21 mouse cellular contexts compared by ENCODE assay signal in the genomic region with DNA sequence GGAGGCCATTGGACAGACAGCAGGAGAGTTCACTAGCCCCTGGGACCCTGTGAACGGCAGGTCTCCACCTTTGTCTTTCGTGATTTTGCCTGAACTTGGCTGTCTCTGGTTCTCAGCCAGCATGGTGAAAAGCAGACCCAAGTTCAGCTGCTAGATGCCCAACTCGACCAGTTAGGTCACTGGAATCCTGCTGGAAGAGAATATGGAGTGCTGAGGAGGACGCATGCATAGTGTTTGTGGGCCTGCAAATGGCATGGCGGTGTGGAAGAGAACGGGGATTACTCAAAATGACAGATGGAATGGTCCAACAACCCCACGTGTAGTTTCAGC. TPM values are rescaled to one million over a fixed set of nuclear protein-coding genes. Genes with fewer than 3 reads are reported as not detected.
A peak's percentile ranks its signal among the peaks of the same experiment; 100 is the strongest.
DNase-seq lines count a peak whose midpoint lies in the region; ATAC-seq and TF ChIP-seq lines count a peak whose summit lies in the region.
"Had no signal": no experiment of that assay in that cellular context is flagged by ENCODE, and none has a peak within 500 bp of the region (broad histone marks: within the 10 kb centered on the region; RNA-seq: fewer than 3 reads in every experiment).

No protein-coding gene starts in this region.

- no peak for TF ChIP-seq EP300 in heart, adult 2 months (IDR thresholded peaks at IDR 0.05; ENCODE audit: insufficient read depth, low read depth, low read length)
- peak; percentile 57; the same call in 1 of the 2 replicates for TF ChIP-seq EP300 in ES-Bruce4 (IDR thresholded peaks at IDR 0.05; ENCODE audit: insufficient read depth, low read depth, low read length)

- H3K9ac ChIP-seq in heart, adult 2 months (ENCODE audit: low read depth, low read length): no peak overlapping the region
- no peak overlapping the region for H3K9ac ChIP-seq in heart, embryonic 16.5 days (ENCODE audit: low read length)
- no peak overlapping the region for H3K9ac ChIP-seq in lung, embryonic 14.5 days
- no peak overlapping the region for H3K9ac ChIP-seq in ES-Bruce4 (ENCODE audit: low read depth, poor library complexity, severe bottlenecking)
- H3K9ac ChIP-seq: kidney, embryonic 15.5 days; limb, embryonic 15.5 days; midbrain, embryonic 12.5 days; neural tube, embryonic 12.5 days had no signal

- no peak for TF ChIP-seq POLR2A in heart, adult 2 months (IDR thresholded peaks at IDR 0.05; ENCODE audit: insufficient read depth, low read depth, low read length)
- no peak for TF ChIP-seq POLR2A in ES-Bruce4 (IDR thresholded peaks at IDR 0.05; ENCODE audit: insufficient read depth, low read length)

- no peak for TF ChIP-seq CTCF in heart, adult 2 months (IDR thresholded peaks at IDR 0.05)
- TF ChIP-seq CTCF in lung, embryonic 14.5 days (IDR thresholded peaks at IDR 0.05; ENCODE audit: low read depth): no peak
- no peak for TF ChIP-seq CTCF in ES-Bruce4 (IDR thresholded peaks at IDR 0.05; ENCODE audit: low read depth, low read length)

- ATAC-seq in heart, embryonic 16.5 days (replicated peaks; ENCODE audit: extremely low read depth, insufficient read depth, low FRiP score): no peak
- no peak for ATAC-seq in lung, embryonic 14.5 days (ENCODE audit: insufficient read depth)
- ATAC-seq: hindbrain, postnatal 0 days; intestine, postnatal 0 days had no signal

- H3K36me3 ChIP-seq in heart, adult 2 months (ENCODE audit: control insufficient read depth, insufficient read depth, low read length): no peaks in the 10 kb centered on the region
- H3K36me3 ChIP-seq in heart, embryonic 16.5 days (ENCODE audit: control insufficient read depth, insufficient read depth): no peaks in the 10 kb centered on the region
- H3K36me3 ChIP-seq in lung, embryonic 14.5 days (ENCODE audit: insufficient read depth): no peaks in the 10 kb centered on the region
- no peaks in the 10 kb centered on the region for H3K36me3 ChIP-seq in ES-Bruce4 (ENCODE audit: control insufficient read depth, insufficient read depth, low read length, poor library complexity, severe bottlenecking)
- H3K36me3 ChIP-seq: forebrain, embryonic 10.5 days; kidney, embryonic 15.5 days; limb, embryonic 15.5 days; midbrain, embryonic 12.5 days; neural tube, embryonic 12.5 days had no signal

- WGBS in heart, adult 2 months: 67% methylated on average over 7 of the region's 7 CpGs
- 70% methylated on average over 7 of the region's 7 CpGs for WGBS in heart, embryonic 16.5 days
- 65% methylated on average over 7 of the region's 7 CpGs for WGBS in lung, embryonic 14.5 days

- no peaks in the 10 kb centered on the region for H3K79me2 ChIP-seq in heart, adult 2 months (replicated peaks; ENCODE audit: control insufficient read depth, insufficient read depth, low read length)

- no peak overlapping the region for H3K4me2 ChIP-seq in heart, embryonic 16.5 days (ENCODE audit: low read depth, low read length)
- H3K4me2 ChIP-seq in lung, embryonic 14.5 days: no peak overlapping the region
- H3K4me2 ChIP-seq: kidney, embryonic 15.5 days; limb, embryonic 15.5 days; midbrain, embryonic 12.5 days; neural tube, embryonic 12.5 days had no signal

- peak overlapping the region; percentile 81 for H3K27ac ChIP-seq in heart, adult 2 months
- peak overlapping the region; percentile 72 for H3K27ac ChIP-seq in heart, embryonic 16.5 days (ENCODE audit: low read length)
- H3K27ac ChIP-seq in lung, embryonic 14.5 days (ENCODE audit: low read depth): peak overlapping the region; percentile 46; the same call in 1 of the 2 replicates
- peak overlapping the region; percentile 55; the same call in 1 of the 2 replicates for H3K27ac ChIP-seq in ES-Bruce4 (ENCODE audit: insufficient read depth, low read length)
- H3K27ac ChIP-seq: hindbrain, postnatal 0 days; kidney, embryonic 15.5 days; limb, embryonic 15.5 days; midbrain, embryonic 12.5 days; neural tube, embryonic 12.5 days; stomach, postnatal 0 days had no signal

- DNase-seq in heart, adult 2 months: no peak
- no peak for DNase-seq in heart, adult 11 months
- DNase-seq in heart, postnatal 36 days: no peak
- no peak for DNase-seq in lung, embryonic 14.5 days
- no peak for DNase-seq in lung, postnatal 10 days
- no peak for DNase-seq in right cerebral cortex, postnatal 36 days (ENCODE audit: low spot score in 2 of 2)
- DNase-seq: cerebellum, adult 8-10 months had no signal

- no peak overlapping the region for H3K4me3 ChIP-seq in heart, adult 2 months
- no peak overlapping the region for H3K4me3 ChIP-seq in heart, embryonic 16.5 days (ENCODE audit: low read length)
- no peak overlapping the region for H3K4me3 ChIP-seq in lung, embryonic 14.5 days (ENCODE audit: low read depth, low read length)
- no peak overlapping the region for H3K4me3 ChIP-seq in ES-Bruce4 (ENCODE audit: low read depth, low read length)
- H3K4me3 ChIP-seq: forebrain, embryonic 10.5 days; kidney, embryonic 15.5 days; limb, embryonic 15.5 days; midbrain, embryonic 12.5 days; neural tube, embryonic 12.5 days had no signal

- no peaks in the 10 kb centered on the region for H3K9me3 ChIP-seq in heart, embryonic 16.5 days (replicated peaks; ENCODE audit: control insufficient read depth, low read length)
- H3K9me3 ChIP-seq in lung, embryonic 14.5 days (ENCODE audit: low read depth, low read length): no peaks in the 10 kb centered on the region
- no peaks in the 10 kb centered on the region; the same call in none of the 2 replicates for H3K9me3 ChIP-seq in ES-Bruce4 (replicated peaks; ENCODE audit: control insufficient read depth, insufficient read depth, low read length, poor library complexity, severe bottlenecking)
- H3K9me3 ChIP-seq: forebrain, embryonic 10.5 days; kidney, embryonic 15.5 days; limb, embryonic 15.5 days; midbrain, embryonic 12.5 days; neural tube, embryonic 12.5 days had no signal

- intact Hi-C loops in heart, adult 2 months (cut with DNase I): no loop called here
- intact Hi-C loops in heart, postnatal 36 days (cut with DNase I): no loop called here

- H3K4me1 ChIP-seq in heart, adult 2 months (ENCODE audit: control insufficient read depth, insufficient read depth, low read length): peaks cover 13% of the 10 kb centered on the region
- H3K4me1 ChIP-seq in heart, embryonic 16.5 days (ENCODE audit: control insufficient read depth, insufficient read depth, low read length): peaks cover 15% of the 10 kb centered on the region
- H3K4me1 ChIP-seq in lung, embryonic 14.5 days (ENCODE audit: insufficient read depth): 0 out of 2 replicates have a peak, but pooled peaks cover 5% of the 10 kb centered on the region
- peaks cover 5% of the 10 kb centered on the region for H3K4me1 ChIP-seq in ES-Bruce4 (ENCODE audit: control insufficient read depth, insufficient read depth, low read length)
- H3K4me1 ChIP-seq: kidney, embryonic 15.5 days; limb, embryonic 15.5 days; midbrain, embryonic 12.5 days; neural tube, embryonic 12.5 days had no signal

- H3K27me3 ChIP-seq in heart, adult 2 months (ENCODE audit: control insufficient read depth, insufficient read depth, low read length): no peaks in the 10 kb centered on the region
- no peaks in the 10 kb centered on the region for H3K27me3 ChIP-seq in heart, embryonic 16.5 days (ENCODE audit: control insufficient read depth, insufficient read depth, low read length)
- no peaks in the 10 kb centered on the region for H3K27me3 ChIP-seq in lung, embryonic 14.5 days (ENCODE audit: insufficient read depth, low read length)
- no peaks in the 10 kb centered on the region for H3K27me3 ChIP-seq in ES-Bruce4 (ENCODE audit: control insufficient read depth, insufficient read depth, low read length, poor library complexity, severe bottlenecking)
- H3K27me3 ChIP-seq: kidney, embryonic 15.5 days; limb, embryonic 15.5 days; midbrain, embryonic 12.5 days; neural tube, embryonic 12.5 days had no signal

RNA-seq across cellular contexts. Expression of a gene that starts 4.0 kb away (rescaled TPM):
- under 1 TPM; 0.52 to 0.86 TPM for total RNA-seq in heart, adult 2 months (2021)
- 1.6 and 709 TPM in 2 replicates for polyA plus RNA-seq in heart, adult 2 months (2012; rRNA removed)
- polyA plus RNA-seq in heart, embryonic 16.5 days (2015; fragmentation: Nextera tagmentation; extraction: Ambion mirVana): 2.1 and 5.3 TPM in 2 replicates
- total RNA-seq in heart, postnatal 36 days (2021): 1 to 10 TPM in 1 of 2 experiments, not detected in 1; 1.2 TPM
- not detected in 2 replicates for polyA plus RNA-seq in lung, embryonic 14.5 days (2014; fragmentation: Nextera tagmentation; extraction: Ambion mirVana)
- not detected in 2 replicates for polyA plus RNA-seq in ES-Bruce4 (2011; ENCODE audit: insufficient read depth, insufficient read length, low read depth, missing spikeins)
- total RNA-seq: adrenal gland, adult 18-20 months; adrenal gland, postnatal 4 days; gastrocnemius, adult 18-20 months; hindbrain, postnatal 0 days had no signal
- polyA plus RNA-seq: forebrain, embryonic 10.5 days; kidney, embryonic 15.5 days; limb, embryonic 15.5 days; midbrain, embryonic 12.5 days; neural tube, embryonic 12.5 days had no signal

RNA-seq across cellular contexts. Expression of a gene that starts 50.4 kb away (rescaled TPM):
- 10 to 100 TPM; 11.8 to 12.2 TPM for total RNA-seq in heart, adult 2 months (2021)
- 9.3 and 12.7 TPM in 2 replicates for polyA plus RNA-seq in heart, adult 2 months (2012; rRNA removed)
- polyA plus RNA-seq in heart, embryonic 16.5 days (2015; fragmentation: Nextera tagmentation; extraction: Ambion mirVana): 6.1 and 7.4 TPM in 2 replicates
- total RNA-seq in heart, postnatal 36 days (2021): 10 to 100 TPM; 10.3 to 11.6 TPM
- polyA plus RNA-seq in lung, embryonic 14.5 days (2014; fragmentation: Nextera tagmentation; extraction: Ambion mirVana): 14.4 and 14.6 TPM in 2 replicates
- polyA plus RNA-seq in ES-Bruce4 (2011; ENCODE audit: insufficient read depth, insufficient read length, low read depth, missing spikeins): 2.8 and 3.0 TPM in 2 replicates
- polyA plus RNA-seq: CD4-positive, CD25-positive, alpha-beta regulatory T cell, adult 4 months had no signal

RNA-seq across cellular contexts. Expression of a gene that starts 53.1 kb away (rescaled TPM):
- total RNA-seq in heart, adult 2 months (2021): 10 to 100 TPM; 19.3 to 23.4 TPM
- 6.3 and 12.7 TPM in 2 replicates for polyA plus RNA-seq in heart, adult 2 months (2012; rRNA removed)
- 30.0 and 33.6 TPM in 2 replicates for polyA plus RNA-seq in heart, embryonic 16.5 days (2015; fragmentation: Nextera tagmentation; extraction: Ambion mirVana)
- total RNA-seq in heart, postnatal 36 days (2021): 10 to 100 TPM; 20.4 to 21.3 TPM
- polyA plus RNA-seq in lung, embryonic 14.5 days (2014; fragmentation: Nextera tagmentation; extraction: Ambion mirVana): 73.1 and 76.0 TPM in 2 replicates
- polyA plus RNA-seq in ES-Bruce4 (2011; ENCODE audit: insufficient read depth, insufficient read length, low read depth, missing spikeins): 60.3 and 64.3 TPM in 2 replicates
